Mouse (Mus musculus): ENCODE results near the gene Clstn1.

DNA sequence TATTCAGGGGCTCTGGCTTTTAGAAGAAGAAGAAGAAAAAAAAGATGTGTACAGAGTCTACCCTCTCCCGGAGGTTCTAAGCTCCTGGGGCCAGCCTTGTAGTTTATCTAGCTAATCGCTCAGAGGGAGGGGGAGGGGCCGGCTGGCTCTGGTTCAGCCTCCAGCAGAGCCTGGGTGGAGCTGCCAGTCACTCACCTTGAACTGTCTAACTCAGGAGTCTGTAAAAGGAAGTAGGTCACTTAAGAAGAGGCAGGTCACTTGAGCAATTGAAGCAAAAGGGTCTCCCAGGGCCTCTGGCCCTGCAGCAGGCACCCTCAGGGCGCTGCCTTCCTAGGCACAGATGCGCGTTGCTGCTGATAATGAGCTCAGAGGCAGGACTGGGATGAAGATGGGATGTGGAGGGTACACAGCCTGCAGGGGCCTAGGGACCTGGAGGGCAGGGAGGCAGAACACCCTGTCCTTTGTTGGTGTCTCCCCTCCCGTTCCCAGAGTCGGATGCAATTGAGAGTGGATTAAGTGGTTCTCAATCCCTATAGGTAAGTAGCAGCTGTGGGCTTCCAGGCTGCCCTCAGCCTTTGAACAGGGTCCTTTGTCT, 18.7 kb upstream of the Clstn1 start:
- TF ChIP-seq CTCF (IDR thresholded peaks at IDR 0.05; ENCODE audit: low read depth), result no peak
- TF ChIP-seq EP300 (IDR thresholded peaks at IDR 0.05; ENCODE audit: low read depth), result no peak

All from liver, embryonic 14.5 days (tissue).